Mouse (Mus musculus) gastrocnemius, postnatal 4 days (tissue): Measurements from ENCODE around the gene Vmn2r46. TPM values are rescaled to one million over a fixed set of nuclear protein-coding genes. Genes with fewer than 3 reads are reported as not detected.
"Not testable (repeated sequence)": the region's sequence is repeated elsewhere in the genome, so short reads cannot be mapped to it uniquely, and the experiment has no call there.

Experiments
- DNase-seq, 2 experiments: peaks; one replicate each; pipeline ENCODE4 v3.0.0; 2021 to 2022; ENCODE audit warnings: low spot score in 2 of 2, mixed read lengths in 2 of 2
- long read RNA-seq, 2 experiments: library from polyadenylated mRNA; stranded (forward); transcript quantifications; one replicate each; pipeline ENCODE4 v2.0.0; 2021
- total RNA-seq, 2 experiments: library from RNA; stranded (reverse); gene quantifications; 2 replicates each; pipeline ENCODE4 v1.2.3; 2021

Gene Vmn2r46
- total RNA-seq, result not detected
- long read RNA-seq, experiment 1, result 0 reads
- long read RNA-seq, experiment 2, result 0 reads

- not testable (repeated sequence) for DNase-seq
Observed at GRCm38 (mm10) chr7:9770471-9770870, at the start of gene Vmn2r46. Gene Vmn2r46, minus strand, starts transcription at chr7:9770571.

Other genes with a start within 250 kb of the Vmn2r46 start
- not detected for gene Vmn2r47, start 70.8 kb upstream of the Vmn2r46 start, total RNA-seq
- gene Vmn2r48, start 183.0 kb upstream of the Vmn2r46 start, total RNA-seq, result not detected
- not detected for gene Vmn2r49, start 221.7 kb upstream of the Vmn2r46 start, total RNA-seq